In genomic region chr6:109209699-109210098, GRCm38 (mm10) we compare ENCODE assay signal across 27 mouse cellular contexts.
"Had no signal": no experiment of that assay in that cellular context is flagged by ENCODE, and none has a peak within 500 bp of the region (broad histone marks: within the 10 kb centered on the region; RNA-seq: fewer than 3 reads in every experiment).

No protein-coding gene starts in this region.

- H3K27me3 ChIP-seq: heart, embryonic 13.5 days; heart, embryonic 15.5 days; hindbrain, embryonic 13.5 days; hindbrain, embryonic 15.5 days; kidney, embryonic 15.5 days; limb, embryonic 12.5 days; liver, embryonic 13.5 days; liver, embryonic 15.5 days had no signal

- H3K9me3 ChIP-seq: heart, embryonic 13.5 days; heart, embryonic 15.5 days; hindbrain, embryonic 13.5 days; hindbrain, embryonic 15.5 days; kidney, embryonic 15.5 days; limb, embryonic 10.5 days; limb, embryonic 12.5 days; liver, embryonic 13.5 days; liver, embryonic 15.5 days had no signal

- H3K4me2 ChIP-seq: heart, embryonic 11.5 days; heart, embryonic 13.5 days; heart, embryonic 15.5 days; hindbrain, embryonic 13.5 days; hindbrain, embryonic 15.5 days; kidney, embryonic 15.5 days; limb, embryonic 12.5 days; liver, embryonic 11.5 days; liver, embryonic 13.5 days; liver, embryonic 15.5 days had no signal

- H3K4me3 ChIP-seq: gastrocnemius, adult 2 months; heart, adult 2 months; heart, embryonic 13.5 days; heart, embryonic 15.5 days; hindbrain, embryonic 13.5 days; hindbrain, embryonic 15.5 days; kidney, embryonic 15.5 days; left cerebral cortex, adult 2 months; limb, embryonic 10.5 days; limb, embryonic 12.5 days; liver, embryonic 13.5 days; liver, embryonic 15.5 days had no signal

- ATAC-seq: hindbrain, postnatal 0 days had no signal

- H3K27ac ChIP-seq: gastrocnemius, adult 2 months; heart, adult 2 months; heart, embryonic 13.5 days; heart, embryonic 15.5 days; hindbrain, embryonic 13.5 days; hindbrain, embryonic 15.5 days; hindbrain, postnatal 0 days; kidney, embryonic 15.5 days; left cerebral cortex, adult 2 months; limb, embryonic 10.5 days; limb, embryonic 12.5 days; liver, embryonic 13.5 days; liver, embryonic 15.5 days had no signal

- H3K4me1 ChIP-seq: heart, embryonic 13.5 days; heart, embryonic 15.5 days; hindbrain, embryonic 13.5 days; hindbrain, embryonic 15.5 days; kidney, embryonic 15.5 days; limb, embryonic 10.5 days; liver, embryonic 13.5 days; liver, embryonic 15.5 days had no signal

- DNase-seq: gastrocnemius, adult 2 months; gastrocnemius, postnatal 10 days; gastrocnemius, postnatal 25 days; heart, adult 2 months; heart, postnatal 14 days; heart, postnatal 36 days; kidney, adult 18-20 months; kidney, adult 9 months; kidney, postnatal 10 days; kidney, postnatal 25 days; kidney, postnatal 4 days; layer of hippocampus, adult 9-11 months; layer of hippocampus, postnatal 36 days; liver; liver, embryonic 13.5 days had no signal

- H3K9ac ChIP-seq: heart, embryonic 13.5 days; heart, embryonic 15.5 days; hindbrain, embryonic 13.5 days; hindbrain, embryonic 15.5 days; kidney, embryonic 15.5 days; limb, embryonic 12.5 days; liver, embryonic 13.5 days; liver, embryonic 15.5 days had no signal

- H3K36me3 ChIP-seq: heart, embryonic 13.5 days; heart, embryonic 15.5 days; hindbrain, embryonic 13.5 days; hindbrain, embryonic 15.5 days; kidney, embryonic 15.5 days; limb, embryonic 10.5 days; limb, embryonic 12.5 days; liver, embryonic 13.5 days; liver, embryonic 15.5 days had no signal
